Mouse (Mus musculus): ENCODE data around the gene Slco2a1.

GRCm38 (mm10) chr9:103076836-103077531 is 88.5 kb downstream of the Slco2a1 start:
- TF ChIP-seq CTCF (IDR thresholded peaks at IDR 0.05; ENCODE audit: low read depth, low read length) = no peak
- TF ChIP-seq POLR2A (IDR thresholded peaks at IDR 0.05; ENCODE audit: borderline replicate concordance, low read depth, low read length) = no peak
